Mouse (Mus musculus) thymus, adult 18-20 months (tissue): ENCODE measurements around the gene Dtnb.

Source experiments
- DNase-seq, 2 experiments: peaks; one replicate each; pipeline ENCODE4 v3.0.0; 2022; ENCODE audit warnings: mixed read lengths in 2 of 2

The Dtnb gene

GRCm38 (mm10) chr12:3809520-3810180 is 237.5 kb downstream of the Dtnb start:
- no peak for DNase-seq

GRCm38 (mm10) chr12:3810455-3810854 is 238.3 kb downstream of the Dtnb start:
- no peak for DNase-seq

- DNase-seq: no peak
Observed at GRCm38 (mm10) chr12:3811596-3811995, 239.4 kb downstream of the Dtnb start.

- DNase-seq: no peak
Observed at GRCm38 (mm10) chr12:3812251-3812650, 240.1 kb downstream of the Dtnb start.

- DNase-seq: no peak
Observed at GRCm38 (mm10) chr12:3813138-3813537, 241.0 kb downstream of the Dtnb start.

- DNase-seq: no peak
Observed at GRCm38 (mm10) chr12:3815386-3815785, 243.2 kb downstream of the Dtnb start.

GRCm38 (mm10) chr12:3817033-3817432 is 244.9 kb downstream of the Dtnb start:
- no peak for DNase-seq

- no peak for DNase-seq
Observed at GRCm38 (mm10) chr12:3817566-3817965, 245.4 kb downstream of the Dtnb start.

- DNase-seq: no peak
Observed at GRCm38 (mm10) chr12:3819899-3820298, 247.7 kb downstream of the Dtnb start.

GRCm38 (mm10) chr12:3823408-3823807 is 251.2 kb downstream of the Dtnb start:
- DNase-seq: no peak

GRCm38 (mm10) chr12:3824906-3825713 is 252.9 kb downstream of the Dtnb start:
- DNase-seq: no peak

- no peak for DNase-seq
Observed at GRCm38 (mm10) chr12:3825714-3826080, 253.5 kb downstream of the Dtnb start.

- no peak for DNase-seq
Observed at GRCm38 (mm10) chr12:3827771-3828170, 255.6 kb downstream of the Dtnb start.
